ENCODE assay signal across 23 mouse cellular contexts in the genomic region with DNA sequence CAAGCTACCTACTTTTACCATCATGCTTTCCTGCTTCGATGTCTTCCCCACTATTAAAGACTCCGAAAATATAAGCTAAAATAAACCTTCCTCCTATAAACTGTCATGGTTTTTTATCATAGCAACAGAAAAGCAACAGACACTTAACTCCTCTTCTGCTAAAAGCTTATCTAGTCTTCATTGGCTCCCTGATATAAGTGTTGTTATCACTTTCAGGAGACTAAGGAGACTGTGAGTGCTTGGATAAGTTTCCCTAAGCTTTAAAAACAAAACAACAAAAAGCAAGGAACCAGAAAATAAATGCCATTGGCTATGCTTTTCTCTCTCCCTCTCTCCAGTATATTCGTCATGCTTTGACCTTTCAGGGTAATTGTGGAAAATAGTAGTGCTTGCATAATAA. TPM values are rescaled to one million over a fixed set of nuclear protein-coding genes. Genes with fewer than 3 reads are reported as not detected.
DNase-seq lines count a peak whose midpoint lies in the region; ATAC-seq and TF ChIP-seq lines count a peak whose summit lies in the region.
"Had no signal": no experiment of that assay in that cellular context is flagged by ENCODE, and none has a peak within 500 bp of the region (broad histone marks: within the 10 kb centered on the region; RNA-seq: fewer than 3 reads in every experiment).

No protein-coding gene starts in this region.

- H3K36me3 ChIP-seq in liver, embryonic 12.5 days = no peaks in the 10 kb centered on the region
- no peaks in the 10 kb centered on the region for H3K36me3 ChIP-seq in liver, postnatal 0 days (replicated peaks; ENCODE audit: insufficient read depth, low read length)
- peaks cover 0 to 4% of the 10 kb centered on the region in 2 experiments; a peak in 2 of 4 replicates for H3K36me3 ChIP-seq in MEL (ENCODE audit: control insufficient read depth in 1 of 2, insufficient read depth in 2 of 2, low read length in 2 of 2)
- H3K36me3 ChIP-seq: G1E had no signal

- no peak for TF ChIP-seq EP300 in liver, postnatal 0 days (IDR thresholded peaks at IDR 0.05; ENCODE audit: low read depth)
- TF ChIP-seq EP300 in MEL (IDR thresholded peaks at IDR 0.05; ENCODE audit: low read depth in 1 of 2, low read length in 2 of 2) = peak; percentile 49 to 51; a peak in 2 of 4 replicates

- H3K27me3 ChIP-seq in liver, embryonic 12.5 days (replicated peaks) = no peaks in the 10 kb centered on the region
- no peaks in the 10 kb centered on the region for H3K27me3 ChIP-seq in liver, postnatal 0 days (ENCODE audit: insufficient read depth, low read length)
- H3K27me3 ChIP-seq in MEL (ENCODE audit: control insufficient read depth in 1 of 2, insufficient read depth in 2 of 2, low read length in 2 of 2) = peaks cover 0 to 5% of the 10 kb centered on the region in 2 experiments; a peak in 2 of 4 replicates
- H3K27me3 ChIP-seq: CH12.LX had no signal

- no peak for TF ChIP-seq CTCF in liver, postnatal 0 days (IDR thresholded peaks at IDR 0.05; ENCODE audit: low read depth)
- TF ChIP-seq CTCF in MEL (IDR thresholded peaks at IDR 0.05 in 2 of 3, conservative IDR thresholded peaks at IDR 0.05 in 1 of 3; ENCODE audit: control insufficient read depth in 1 of 3, insufficient read depth in 1 of 3, low read depth in 2 of 3, low read length in 3 of 3, poor library complexity in 1 of 3, severe bottlenecking in 1 of 3) = no peak

- no peak overlapping the region for H3K27ac ChIP-seq in liver, embryonic 12.5 days
- H3K27ac ChIP-seq in liver, postnatal 0 days (ENCODE audit: low read depth) = no peak overlapping the region
- H3K27ac ChIP-seq in MEL (ENCODE audit: control insufficient read depth, low read depth, low read length) = no peak overlapping the region

- H3K79me2 ChIP-seq in MEL (ENCODE audit: control insufficient read depth, insufficient read depth, low read length, poor library complexity) = no peaks in the 10 kb centered on the region

- TF ChIP-seq POLR2A in MEL (IDR thresholded peaks at IDR 0.05; ENCODE audit: control insufficient read depth in 1 of 2, insufficient read depth in 1 of 2, low read depth in 1 of 2, low read length in 2 of 2, poor library complexity in 1 of 2) = no peak

- no peak for DNase-seq in liver, postnatal 0 days
- no peak for DNase-seq in MEL (ENCODE audit: low read depth, low spot score)
- peak; percentile 10 for DNase-seq in c-Kit-positive CD71-positive TER-119-positive erythroid progenitor cells, embryonic 14.5 days (ENCODE audit: low spot score)
- DNase-seq in left cerebral cortex, adult 18-20 months (ENCODE audit: low spot score in 2 of 2) = no peak
- DNase-seq in thymus, postnatal 10 days (ENCODE audit: low spot score in 2 of 2) = no peak
- DNase-seq: adrenal gland, adult 2 months; adrenal gland, adult 8-10 months; adrenal gland, postnatal 10 days; adrenal gland, postnatal 14 days; adrenal gland, postnatal 25 days; adrenal gland, postnatal 36 days; B cell, adult 2 months; cerebellum, adult 11 months; cerebellum, adult 11-12 months; cerebellum, adult 18-20 months; cerebellum, adult 2 months; cerebellum, adult 8-10 months had no signal

- ATAC-seq in liver, embryonic 12.5 days = 0 out of 2 replicates have a peak, but pooled peaks have one; percentile 30
- ATAC-seq in liver, postnatal 0 days = no peak
- ATAC-seq: activated CD4-positive, CD25-positive, alpha-beta regulatory T cell, adult 4 months; CD4-positive, CD25-positive, alpha-beta regulatory T cell, adult 4 months; Patski had no signal

- H3K9me3 ChIP-seq in liver, embryonic 12.5 days (replicated peaks) = no peaks in the 10 kb centered on the region
- H3K9me3 ChIP-seq in liver, postnatal 0 days (ENCODE audit: low read length) = peaks cover 3% of the 10 kb centered on the region; the same call in 1 of the 2 replicates
- no peaks in the 10 kb centered on the region for H3K9me3 ChIP-seq in MEL (replicated peaks; ENCODE audit: insufficient read depth, low read length)
- H3K9me3 ChIP-seq: G1E had no signal

- no peak overlapping the region for H3K4me2 ChIP-seq in liver, embryonic 12.5 days
- H3K4me2 ChIP-seq in liver, postnatal 0 days (ENCODE audit: low read depth, low read length) = no peak overlapping the region

- 55% methylated on average over 3 of the region's 3 CpGs for WGBS in liver, embryonic 12.5 days (ENCODE audit: insufficient replicate concordance)
- 57% methylated on average over 3 of the region's 3 CpGs for WGBS in liver, postnatal 0 days (ENCODE audit: insufficient replicate concordance)

- H3K4me3 ChIP-seq in liver, embryonic 12.5 days = no peak overlapping the region
- no peak overlapping the region for H3K4me3 ChIP-seq in liver, postnatal 0 days (ENCODE audit: low read depth, low read length)
- H3K4me3 ChIP-seq in MEL (ENCODE audit: control insufficient read depth in 1 of 2, insufficient read depth in 1 of 2, low read depth in 2 of 2, low read length in 2 of 2) = no peak overlapping the region

- H3K4me1 ChIP-seq in liver, embryonic 12.5 days = peaks cover 8% of the 10 kb centered on the region; the same call in 1 of the 2 replicates
- no peaks in the 10 kb centered on the region for H3K4me1 ChIP-seq in liver, postnatal 0 days (ENCODE audit: insufficient read depth)
- no peaks in the 10 kb centered on the region for H3K4me1 ChIP-seq in MEL (ENCODE audit: control insufficient read depth in 1 of 2, insufficient read depth in 2 of 2, low read length in 2 of 2)

- no peak overlapping the region for H3K9ac ChIP-seq in liver, embryonic 12.5 days
- H3K9ac ChIP-seq in liver, postnatal 0 days (replicated peaks) = no peak overlapping the region
- no peak overlapping the region for H3K9ac ChIP-seq in MEL (ENCODE audit: control insufficient read depth, low read depth, low read length, poor library complexity, severe bottlenecking)

- TF ChIP-seq RAD21 in MEL (IDR thresholded peaks at IDR 0.05; ENCODE audit: low read depth, low read length) = no peak

TF ChIP-seq in MEL, 35 proteins besides CTCF, POLR2A, EP300 and RAD21:
- peak; percentile 54; the same call in 1 of the 2 replicates for TF ChIP-seq GATA1 (IDR thresholded peaks at IDR 0.05; ENCODE audit: low read depth, low read length)
- no peak for TF ChIP-seq USF1 (IDR thresholded peaks at IDR 0.05; ENCODE audit: low read depth, low read length)
- peak; percentile 33; the same call in 1 of the 2 replicates for TF ChIP-seq TCF12 (IDR thresholded peaks at IDR 0.05; ENCODE audit: low read depth, low read length)
- no peak for TF ChIP-seq ZMIZ1 (IDR thresholded peaks at IDR 0.05; ENCODE audit: low read depth, low read length)
- TF ChIP-seq POLR2AphosphoS5 (IDR thresholded peaks at IDR 0.05; ENCODE audit: borderline replicate concordance, low read depth, low read length) = no peak
- no peak for TF ChIP-seq ELF1 (IDR thresholded peaks at IDR 0.05; ENCODE audit: low read depth, low read length)
- no peak for TF ChIP-seq ZNF384 (IDR thresholded peaks at IDR 0.05; ENCODE audit: low read depth, low read length)
- TF ChIP-seq JUND (IDR thresholded peaks at IDR 0.05; ENCODE audit: low read depth, low read length) = no peak
- no peak for TF ChIP-seq ZKSCAN1 (IDR thresholded peaks at IDR 0.05; ENCODE audit: low read depth, low read length)
- no peak for TF ChIP-seq KAT2A (conservative IDR thresholded peaks at IDR 0.05; ENCODE audit: low read depth, low read length)
- no peak for TF ChIP-seq E2F4 (IDR thresholded peaks at IDR 0.05; ENCODE audit: borderline replicate concordance, low read depth, low read length)
- TF ChIP-seq TAL1 (IDR thresholded peaks at IDR 0.05; ENCODE audit: low read length) = no peak
- no peak for TF ChIP-seq MEF2A (IDR thresholded peaks at IDR 0.05; ENCODE audit: extremely low read depth, insufficient replicate concordance, low read depth, low read length, poor library complexity, severe bottlenecking)
- no peak for TF ChIP-seq BHLHE40 (IDR thresholded peaks at IDR 0.05; ENCODE audit: borderline replicate concordance, low read depth, low read length)

RNA-seq across cellular contexts. Expression of gene Casc4, which starts 24.5 kb away (rescaled TPM):
- 9.8 and 11.8 TPM in 2 replicates for polyA plus RNA-seq in liver, embryonic 12.5 days (2016; fragmentation: Nextera tagmentation; extraction: Ambion mirVana)
- 4.9 and 5.2 TPM in 2 replicates for polyA plus RNA-seq in liver, postnatal 0 days (2015; fragmentation: Nextera tagmentation; extraction: Ambion mirVana)
- total RNA-seq in MEL (2012; rRNA removed) = 25.2 and 30.1 TPM in 2 replicates
- 100 to 1,000 TPM in 1 of 2 experiments, 10 to 100 TPM in 1; 26.0 to 124 TPM for polyA plus RNA-seq in MEL (2012; ENCODE audit: insufficient read depth in 1 of 2, insufficient read length in 2 of 2, low read depth in 1 of 2, low replicate concordance in 2 of 2, missing spikeins in 1 of 2)
- 10 to 100 TPM; 88.5 to 93.0 TPM for total RNA-seq in left cerebral cortex, adult 18-20 months (2021)

RNA-seq across cellular contexts. Expression of gene Frmd5, which starts 35.4 kb away (rescaled TPM):
- 0.25 and 0.29 TPM in 2 replicates for polyA plus RNA-seq in liver, embryonic 12.5 days (2016; fragmentation: Nextera tagmentation; extraction: Ambion mirVana)
- 0.09 and 0.18 TPM in 2 replicates for polyA plus RNA-seq in liver, postnatal 0 days (2015; fragmentation: Nextera tagmentation; extraction: Ambion mirVana)
- 0.04 TPM in 1 of 2 replicates, not detected in the other for total RNA-seq in MEL (2012; rRNA removed)
- under 1 TPM in 1 of 2 experiments, not detected in 1; 0.15 TPM for polyA plus RNA-seq in MEL (2012; ENCODE audit: insufficient read depth in 1 of 2, insufficient read length in 2 of 2, low read depth in 1 of 2, low replicate concordance in 2 of 2, missing spikeins in 1 of 2)
- total RNA-seq in left cerebral cortex, adult 18-20 months (2021) = 10 to 100 TPM; 51.7 to 53.0 TPM
